Mouse (Mus musculus) embryonic fibroblast, embryonic 13.5 days (primary cell): Measurements from ENCODE around the gene Ncapd3.

ENCODE experiments used
- CTCF ChIP-seq: IDR thresholded peaks from 2 replicates; pipeline ENCODE4 v1.5.1; 2011; ENCODE audit warnings: mild to moderate bottlenecking, control low read depth, low read length, moderate library complexity, borderline replicate concordance; ENCODE audit not compliant: insufficient read depth
- POLR2A ChIP-seq: IDR thresholded peaks from 2 replicates; pipeline ENCODE4 v1.6.1; 2011; ENCODE audit warnings: low read depth, mild to moderate bottlenecking, control low read depth, low read length, moderate library complexity

GRCm38 (mm10) chr9:27106081-27106480 lies 76.1 kb downstream of the Ncapd3 start:
- TF ChIP-seq CTCF (0 out of 2 replicates have a peak, but pooled peaks have one; percentile 16), POLR2A (no peak)
